Comparison of ENCODE assay signal across 15 mouse cellular contexts in the genomic region with DNA sequence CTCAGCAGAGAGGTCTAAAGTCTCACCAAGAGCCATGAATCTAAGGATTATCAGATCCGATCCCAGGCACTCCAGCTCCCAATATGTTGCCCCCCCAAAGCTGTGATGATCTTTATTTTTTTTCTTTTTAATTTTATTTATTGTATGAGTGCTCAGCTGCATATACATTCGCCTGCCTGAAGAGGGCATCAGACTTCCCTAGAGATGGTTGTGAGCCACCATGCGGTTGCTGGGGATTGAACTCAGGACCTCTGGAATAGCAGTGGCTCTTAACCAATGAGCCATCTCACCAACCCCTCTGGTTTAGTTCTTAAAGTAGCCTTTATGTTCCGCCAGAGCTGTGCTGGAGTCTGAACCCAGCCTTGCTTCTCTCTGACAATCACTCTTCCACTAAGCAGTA. TPM values are rescaled to one million over a fixed set of nuclear protein-coding genes. Genes with fewer than 3 reads are reported as not detected.
DNase-seq lines count a peak whose midpoint lies in the region; ATAC-seq and TF ChIP-seq lines count a peak whose summit lies in the region.
"Had no signal": no experiment of that assay in that cellular context is flagged by ENCODE, and none has a peak within 500 bp of the region (broad histone marks: within the 10 kb centered on the region; RNA-seq: fewer than 3 reads in every experiment).

No protein-coding gene starts in this region.

- TF ChIP-seq CTCF in cerebellum, adult 2 months (IDR thresholded peaks at IDR 0.05; ENCODE audit: borderline replicate concordance, insufficient read depth, low read depth, low read length), result 0 out of 2 replicates have a peak, but pooled peaks have one; percentile 30
- peak; percentile 41 for TF ChIP-seq CTCF in hindbrain, postnatal 0 days (IDR thresholded peaks at IDR 0.05; ENCODE audit: low read depth)

- ATAC-seq in hindbrain, postnatal 0 days, result no peak
- ATAC-seq in hindbrain, embryonic 14.5 days (ENCODE audit: low FRiP score), result no peak
- no peak for ATAC-seq in lung, embryonic 15.5 days (ENCODE audit: borderline replicate concordance, extremely low read depth, low FRiP score, low TSS enrichment)
- ATAC-seq in megakaryocyte progenitor cell, adult 5-6 weeks (replicated peaks; ENCODE audit: poor library complexity), result 0 out of 2 replicates have a peak, but pooled peaks have one; percentile 35

- peaks cover 77% of the 10 kb centered on the region for H3K4me1 ChIP-seq in cerebellum, adult 2 months (ENCODE audit: control insufficient read depth, insufficient read depth, low read length)
- peaks cover 35% of the 10 kb centered on the region for H3K4me1 ChIP-seq in hindbrain, postnatal 0 days (ENCODE audit: insufficient read depth, low read length)
- H3K4me1 ChIP-seq in hindbrain, embryonic 14.5 days (replicated peaks; ENCODE audit: control insufficient read depth, insufficient read depth, low read length), result peaks cover 34% of the 10 kb centered on the region
- peaks cover 61% of the 10 kb centered on the region for H3K4me1 ChIP-seq in lung, embryonic 15.5 days

- no peak for DNase-seq in cerebellum, adult 2 months
- DNase-seq in cerebellum, postnatal 4 days (ENCODE audit: low spot score in 2 of 2), result no peak
- DNase-seq in hindbrain, postnatal 0 days (ENCODE audit: low spot score), result no peak
- no peak for DNase-seq in hindbrain, embryonic 14.5 days (ENCODE audit: low spot score)
- no peak for DNase-seq in lung, postnatal 14 days
- no peak for DNase-seq in ovary, postnatal 10 days (ENCODE audit: low spot score)
- DNase-seq: kidney, adult 18-20 months; left cerebral cortex, postnatal 4 days had no signal

- H3K36me3 ChIP-seq in hindbrain, postnatal 0 days (ENCODE audit: insufficient read depth, low read length), result peaks cover 22% of the 10 kb centered on the region
- peaks cover 54% of the 10 kb centered on the region for H3K36me3 ChIP-seq in hindbrain, embryonic 14.5 days (replicated peaks; ENCODE audit: control insufficient read depth, insufficient read depth)
- peaks cover 57% of the 10 kb centered on the region for H3K36me3 ChIP-seq in lung, embryonic 15.5 days

- peak overlapping the region; percentile 80 for H3K27ac ChIP-seq in cerebellum, adult 2 months (ENCODE audit: insufficient read depth, low read length)
- peak overlapping the region; percentile 61; the same call in 1 of the 2 replicates for H3K27ac ChIP-seq in hindbrain, postnatal 0 days
- H3K27ac ChIP-seq in hindbrain, embryonic 14.5 days, result no peak overlapping the region
- H3K27ac ChIP-seq in lung, embryonic 15.5 days, result 0 out of 2 replicates have a peak overlapping the region, but pooled peaks have one; percentile 86

- TF ChIP-seq POLR2A in cerebellum, adult 2 months (IDR thresholded peaks at IDR 0.05; ENCODE audit: borderline replicate concordance, insufficient read depth, low read length), result no peak

- no peak overlapping the region for H3K9ac ChIP-seq in hindbrain, postnatal 0 days (replicated peaks; ENCODE audit: low read length)
- no peak overlapping the region for H3K9ac ChIP-seq in hindbrain, embryonic 14.5 days
- no peak overlapping the region for H3K9ac ChIP-seq in lung, embryonic 15.5 days

- H3K4me3 ChIP-seq in cerebellum, adult 2 months (replicated peaks; ENCODE audit: insufficient read depth, low read depth, low read length), result no peak overlapping the region
- H3K4me3 ChIP-seq in hindbrain, postnatal 0 days (ENCODE audit: low read length), result no peak overlapping the region
- H3K4me3 ChIP-seq in hindbrain, embryonic 14.5 days (replicated peaks; ENCODE audit: low read length), result no peak overlapping the region
- no peak overlapping the region for H3K4me3 ChIP-seq in lung, embryonic 15.5 days

- no peaks in the 10 kb centered on the region for H3K9me3 ChIP-seq in hindbrain, postnatal 0 days (ENCODE audit: low read length)
- no peaks in the 10 kb centered on the region for H3K9me3 ChIP-seq in hindbrain, embryonic 14.5 days (ENCODE audit: control insufficient read depth, low read length)
- H3K9me3 ChIP-seq in lung, embryonic 15.5 days, result no peaks in the 10 kb centered on the region

- H3K27me3 ChIP-seq in cerebellum, adult 2 months (ENCODE audit: control insufficient read depth, insufficient read depth, low read length), result no peaks in the 10 kb centered on the region
- no peaks in the 10 kb centered on the region for H3K27me3 ChIP-seq in hindbrain, postnatal 0 days (ENCODE audit: insufficient read depth, low read length)
- H3K27me3 ChIP-seq in hindbrain, embryonic 14.5 days (ENCODE audit: control insufficient read depth, insufficient read depth, low read length), result no peaks in the 10 kb centered on the region
- H3K27me3 ChIP-seq in lung, embryonic 15.5 days, result no peaks in the 10 kb centered on the region

- 75% methylated on average over 4 of the region's 4 CpGs for WGBS in cerebellum, adult 2 months
- 74% methylated on average over 4 of the region's 4 CpGs for WGBS in hindbrain, postnatal 0 days
- WGBS in hindbrain, embryonic 14.5 days, result 71% methylated on average over 4 of the region's 4 CpGs
- 76% methylated on average over 4 of the region's 4 CpGs for WGBS in lung, embryonic 15.5 days

- H3K4me2 ChIP-seq in hindbrain, postnatal 0 days (ENCODE audit: low read depth, low read length), result no peak overlapping the region
- no peak overlapping the region for H3K4me2 ChIP-seq in hindbrain, embryonic 14.5 days (replicated peaks)
- no peak overlapping the region for H3K4me2 ChIP-seq in lung, embryonic 15.5 days

RNA-seq across cellular contexts. Expression of gene Soga1, which starts 25.3 kb away (rescaled TPM):
- polyA plus RNA-seq in cerebellum, adult 2 months (2012; rRNA removed), result 38.3 and 50.1 TPM in 2 replicates
- total RNA-seq in hindbrain, postnatal 0 days (2014; rRNA removed), result 120 and 151 TPM in 2 replicates
- polyA plus RNA-seq in hindbrain, postnatal 0 days (2015; fragmentation: Nextera tagmentation; extraction: Ambion mirVana), result 3.5 and 3.6 TPM in 2 replicates
- 9.5 and 9.7 TPM in 2 replicates for polyA plus RNA-seq in hindbrain, embryonic 14.5 days (2014; fragmentation: Nextera tagmentation; extraction: Ambion mirVana)
- 4.1 and 5.1 TPM in 2 replicates for polyA plus RNA-seq in lung, embryonic 15.5 days (2015; fragmentation: Nextera tagmentation; extraction: Ambion mirVana)
- total RNA-seq in megakaryocyte progenitor cell, adult 5-6 weeks (2015), result 1.9 and 2.9 TPM in 2 replicates
- 2.3 and 2.4 TPM in 2 replicates for total RNA-seq in megakaryocyte progenitor cell, adult 5-6 weeks (2017)

RNA-seq across cellular contexts. Expression of gene Tldc2, which starts 33.1 kb away (rescaled TPM):
- 6.0 and 7.1 TPM in 2 replicates for polyA plus RNA-seq in cerebellum, adult 2 months (2012; rRNA removed)
- not detected in 2 replicates for total RNA-seq in hindbrain, postnatal 0 days (2014; rRNA removed)
- 0.43 TPM in 1 of 2 replicates, not detected in the other for polyA plus RNA-seq in hindbrain, postnatal 0 days (2015; fragmentation: Nextera tagmentation; extraction: Ambion mirVana)
- polyA plus RNA-seq in hindbrain, embryonic 14.5 days (2014; fragmentation: Nextera tagmentation; extraction: Ambion mirVana), result not detected in 2 replicates
- polyA plus RNA-seq in lung, embryonic 15.5 days (2015; fragmentation: Nextera tagmentation; extraction: Ambion mirVana), result not detected in 2 replicates
- not detected in 2 replicates for total RNA-seq in megakaryocyte progenitor cell, adult 5-6 weeks (2015)
- not detected in 2 replicates for total RNA-seq in megakaryocyte progenitor cell, adult 5-6 weeks (2017)
- total RNA-seq: adrenal gland, adult 8-10 months; common myeloid progenitor, adult 5-6 weeks; layer of hippocampus, adult 8-10 months; left cerebral cortex, postnatal 4 days; megakaryocyte-erythroid progenitor cell, adult 5-6 weeks had no signal
- polyA plus RNA-seq: thymus, postnatal 0 days had no signal

RNA-seq across cellular contexts. Expression of gene Dsn1, which starts 46.8 kb away (rescaled TPM):
- polyA plus RNA-seq in cerebellum, adult 2 months (2012; rRNA removed), result 4.6 and 4.8 TPM in 2 replicates
- total RNA-seq in hindbrain, postnatal 0 days (2014; rRNA removed), result 6.3 and 9.5 TPM in 2 replicates
- polyA plus RNA-seq in hindbrain, postnatal 0 days (2015; fragmentation: Nextera tagmentation; extraction: Ambion mirVana), result 11.9 and 12.7 TPM in 2 replicates
- 11.3 and 11.9 TPM in 2 replicates for polyA plus RNA-seq in hindbrain, embryonic 14.5 days (2014; fragmentation: Nextera tagmentation; extraction: Ambion mirVana)
- 39.0 and 40.9 TPM in 2 replicates for polyA plus RNA-seq in lung, embryonic 15.5 days (2015; fragmentation: Nextera tagmentation; extraction: Ambion mirVana)
- 15.0 and 17.1 TPM in 2 replicates for total RNA-seq in megakaryocyte progenitor cell, adult 5-6 weeks (2015)
- 68.2 and 78.2 TPM in 2 replicates for total RNA-seq in megakaryocyte progenitor cell, adult 5-6 weeks (2017)
